Mouse (Mus musculus): ENCODE measurements around the gene Hist1h2bn.

Gene Hist1h2bn

GRCm38 (mm10) chr13:21753524-21754285 lies at the start of gene Hist1h2bn, which contains the start of gene Hist1h2ak:
Gene Hist1h2bn, plus strand, starts transcription at chr13:21754123.
Gene Hist1h2ak, minus strand, starts transcription at chr13:21753827.
- DNase-seq (ENCODE audit: inconsistent ontology term) = peak; percentile 94

- DNase-seq (ENCODE audit: inconsistent ontology term) = no peak
Measured at GRCm38 (mm10) chr13:21706669-21707068, 47.3 kb upstream of the Hist1h2bn start.

GRCm38 (mm10) chr13:21710031-21710711 lies 43.8 kb upstream of the Hist1h2bn start:
- DNase-seq (ENCODE audit: inconsistent ontology term) = peak; percentile 89

- peak; percentile 85 for DNase-seq (ENCODE audit: inconsistent ontology term)
Measured at GRCm38 (mm10) chr13:21710821-21711525, 43.0 kb upstream of the Hist1h2bn start.

GRCm38 (mm10) chr13:21711698-21712097 lies 42.2 kb upstream of the Hist1h2bn start:
- no peak for DNase-seq (ENCODE audit: inconsistent ontology term)

- DNase-seq (ENCODE audit: inconsistent ontology term) = peak; percentile 54
Measured at GRCm38 (mm10) chr13:21714725-21715124, 39.2 kb upstream of the Hist1h2bn start.

GRCm38 (mm10) chr13:21715131-21715863 lies 38.6 kb upstream of the Hist1h2bn start:
- DNase-seq (ENCODE audit: inconsistent ontology term) = peak; percentile 56

GRCm38 (mm10) chr13:21715864-21716539 lies 37.9 kb upstream of the Hist1h2bn start, which contains the start of the genes Hist1h2bl and Hist1h2ai:
Gene Hist1h2bl, minus strand, starts transcription at chr13:21716143.
Gene Hist1h2ai, plus strand, starts transcription at chr13:21716422.
- DNase-seq (ENCODE audit: inconsistent ontology term) = peak; percentile 95

GRCm38 (mm10) chr13:21716540-21717391 lies 37.2 kb upstream of the Hist1h2bn start:
- DNase-seq (ENCODE audit: inconsistent ontology term) = peak; percentile 61

GRCm38 (mm10) chr13:21717397-21718357 lies 36.2 kb upstream of the Hist1h2bn start, which contains the start of gene Hist1h3h:
Gene Hist1h3h, plus strand, starts transcription at chr13:21717659.
- peak; percentile 92 for DNase-seq (ENCODE audit: inconsistent ontology term)

- peak; percentile 11 for DNase-seq (ENCODE audit: inconsistent ontology term)
Measured at GRCm38 (mm10) chr13:21718381-21719080, 35.4 kb upstream of the Hist1h2bn start.

- peak; percentile 57 for DNase-seq (ENCODE audit: inconsistent ontology term)
Measured at GRCm38 (mm10) chr13:21721107-21721756, 32.7 kb upstream of the Hist1h2bn start.

GRCm38 (mm10) chr13:21721757-21722372 lies 32.1 kb upstream of the Hist1h2bn start, which contains the start of gene Hist1h2bm:
Gene Hist1h2bm, plus strand, starts transcription at chr13:21722044.
- peak; percentile 96 for DNase-seq (ENCODE audit: inconsistent ontology term)

GRCm38 (mm10) chr13:21722373-21722925 lies 31.5 kb upstream of the Hist1h2bn start:
- DNase-seq (ENCODE audit: inconsistent ontology term) = peak; percentile 73

- DNase-seq (ENCODE audit: inconsistent ontology term) = no peak
Measured at GRCm38 (mm10) chr13:21722993-21723836, 30.7 kb upstream of the Hist1h2bn start.

Data from Muller cell, postnatal 12 days (primary cell).